Comparison of ENCODE assay signal across 10 mouse cellular contexts in genomic region chr2:160421216-160421911, GRCm38 (mm10). TPM values are rescaled to one million over a fixed set of nuclear protein-coding genes. Genes with fewer than 3 reads are reported as not detected.
DNase-seq lines count a peak whose midpoint lies in the region; ATAC-seq and TF ChIP-seq lines count a peak whose summit lies in the region.
"Had no signal": no experiment of that assay in that cellular context is flagged by ENCODE, and none has a peak within 500 bp of the region (broad histone marks: within the 10 kb centered on the region; RNA-seq: fewer than 3 reads in every experiment).

No protein-coding gene starts in this region.

- no peak overlapping the region for H3K4me3 ChIP-seq in hindbrain, embryonic 11.5 days (ENCODE audit: low read depth, low read length)
- no peak overlapping the region for H3K4me3 ChIP-seq in hindbrain, embryonic 10.5 days
- peak overlapping the region; percentile 21 for H3K4me3 ChIP-seq in ES-Bruce4 (ENCODE audit: low read depth, low read length)
- no peak overlapping the region for H3K4me3 ChIP-seq in embryonic facial prominence, embryonic 12.5 days
- H3K4me3 ChIP-seq in kidney, postnatal 0 days (replicated peaks; ENCODE audit: low read depth, low read length) = no peak overlapping the region
- H3K4me3 ChIP-seq in forebrain, embryonic 10.5 days = no peak overlapping the region
- H3K4me3 ChIP-seq: neural tube, embryonic 12.5 days had no signal

- no peaks in the 10 kb centered on the region for H3K36me3 ChIP-seq in hindbrain, embryonic 11.5 days (ENCODE audit: control insufficient read depth, insufficient read depth, low read length)
- no peaks in the 10 kb centered on the region for H3K36me3 ChIP-seq in hindbrain, embryonic 10.5 days
- no peaks in the 10 kb centered on the region for H3K36me3 ChIP-seq in ES-Bruce4 (ENCODE audit: control insufficient read depth, insufficient read depth, low read length, poor library complexity, severe bottlenecking)
- no peaks in the 10 kb centered on the region for H3K36me3 ChIP-seq in embryonic facial prominence, embryonic 12.5 days
- no peaks in the 10 kb centered on the region for H3K36me3 ChIP-seq in kidney, postnatal 0 days (ENCODE audit: insufficient read depth, low read length)
- H3K36me3 ChIP-seq in forebrain, embryonic 10.5 days (replicated peaks) = no peaks in the 10 kb centered on the region
- H3K36me3 ChIP-seq: neural tube, embryonic 12.5 days had no signal

- ATAC-seq in hindbrain, embryonic 11.5 days (ENCODE audit: low FRiP score) = no peak
- ATAC-seq in embryonic facial prominence, embryonic 12.5 days (ENCODE audit: insufficient number of reproducible peaks, insufficient read depth, low FRiP score, low TSS enrichment) = peak; percentile 22; the same call in 1 of the 2 replicates
- no peak for ATAC-seq in kidney, postnatal 0 days (replicated peaks; ENCODE audit: low FRiP score, low read depth)
- ATAC-seq: Patski had no signal

- H3K27ac ChIP-seq in hindbrain, embryonic 11.5 days (ENCODE audit: low read depth, low read length) = no peak overlapping the region
- H3K27ac ChIP-seq in hindbrain, embryonic 10.5 days = no peak overlapping the region
- no peak overlapping the region for H3K27ac ChIP-seq in ES-Bruce4 (ENCODE audit: insufficient read depth, low read length)
- H3K27ac ChIP-seq in embryonic facial prominence, embryonic 12.5 days = no peak overlapping the region
- no peak overlapping the region for H3K27ac ChIP-seq in kidney, postnatal 0 days
- no peak overlapping the region for H3K27ac ChIP-seq in forebrain, embryonic 10.5 days
- H3K27ac ChIP-seq: neural tube, embryonic 12.5 days had no signal

- WGBS in hindbrain, embryonic 11.5 days = 26% methylated on average over 13 of the region's 13 CpGs
- WGBS in hindbrain, embryonic 10.5 days = 24% methylated on average over 13 of the region's 13 CpGs
- 21% methylated on average over 13 of the region's 13 CpGs for WGBS in embryonic facial prominence, embryonic 12.5 days
- WGBS in kidney, postnatal 0 days = 23% methylated on average over 13 of the region's 13 CpGs
- WGBS in forebrain, embryonic 10.5 days = 32% methylated on average over 13 of the region's 13 CpGs

- H3K9me3 ChIP-seq in hindbrain, embryonic 11.5 days (ENCODE audit: control insufficient read depth, low read length) = no peaks in the 10 kb centered on the region
- H3K9me3 ChIP-seq in hindbrain, embryonic 10.5 days = no peaks in the 10 kb centered on the region
- H3K9me3 ChIP-seq in ES-Bruce4 (replicated peaks; ENCODE audit: control insufficient read depth, insufficient read depth, low read length, poor library complexity, severe bottlenecking) = no peaks in the 10 kb centered on the region
- H3K9me3 ChIP-seq in embryonic facial prominence, embryonic 12.5 days = no peaks in the 10 kb centered on the region
- no peaks in the 10 kb centered on the region for H3K9me3 ChIP-seq in kidney, postnatal 0 days (replicated peaks; ENCODE audit: low read length)
- no peaks in the 10 kb centered on the region for H3K9me3 ChIP-seq in forebrain, embryonic 10.5 days
- H3K9me3 ChIP-seq: neural tube, embryonic 12.5 days had no signal

- H3K4me1 ChIP-seq in hindbrain, embryonic 11.5 days (replicated peaks; ENCODE audit: control insufficient read depth, insufficient read depth, low read length) = peaks cover 5% of the 10 kb centered on the region; the same call in 1 of the 2 replicates
- peaks cover 28% of the 10 kb centered on the region for H3K4me1 ChIP-seq in hindbrain, embryonic 10.5 days (replicated peaks)
- peaks cover 4% of the 10 kb centered on the region for H3K4me1 ChIP-seq in ES-Bruce4 (ENCODE audit: control insufficient read depth, insufficient read depth, low read length)
- H3K4me1 ChIP-seq in embryonic facial prominence, embryonic 12.5 days = peaks cover 7% of the 10 kb centered on the region
- no peaks in the 10 kb centered on the region for H3K4me1 ChIP-seq in kidney, postnatal 0 days (replicated peaks; ENCODE audit: insufficient read depth, low read length)
- H3K4me1 ChIP-seq in forebrain, embryonic 10.5 days = peaks cover 17% of the 10 kb centered on the region

- no peak overlapping the region for H3K9ac ChIP-seq in hindbrain, embryonic 11.5 days (ENCODE audit: low read depth, low read length)
- no peak overlapping the region for H3K9ac ChIP-seq in ES-Bruce4 (ENCODE audit: low read depth, poor library complexity, severe bottlenecking)
- no peak overlapping the region for H3K9ac ChIP-seq in embryonic facial prominence, embryonic 12.5 days
- no peak overlapping the region for H3K9ac ChIP-seq in kidney, postnatal 0 days (ENCODE audit: low read depth, low read length)
- H3K9ac ChIP-seq: neural tube, embryonic 12.5 days had no signal

- no peaks in the 10 kb centered on the region for H3K27me3 ChIP-seq in hindbrain, embryonic 11.5 days (ENCODE audit: control insufficient read depth, insufficient read depth, low read length)
- peaks cover 5% of the 10 kb centered on the region; the same call in 1 of the 2 replicates for H3K27me3 ChIP-seq in hindbrain, embryonic 10.5 days (ENCODE audit: insufficient read depth, poor library complexity, severe bottlenecking)
- no peaks in the 10 kb centered on the region for H3K27me3 ChIP-seq in ES-Bruce4 (ENCODE audit: control insufficient read depth, insufficient read depth, low read length, poor library complexity, severe bottlenecking)
- H3K27me3 ChIP-seq in embryonic facial prominence, embryonic 12.5 days = no peaks in the 10 kb centered on the region
- no peaks in the 10 kb centered on the region for H3K27me3 ChIP-seq in kidney, postnatal 0 days (ENCODE audit: insufficient read depth, low read length)
- no peaks in the 10 kb centered on the region for H3K27me3 ChIP-seq in forebrain, embryonic 10.5 days (ENCODE audit: poor library complexity, severe bottlenecking)
- H3K27me3 ChIP-seq: neural tube, embryonic 12.5 days had no signal

- TF ChIP-seq EP300 in ES-Bruce4 (IDR thresholded peaks at IDR 0.05; ENCODE audit: insufficient read depth, low read depth, low read length) = no peak

- peak; percentile 24 for TF ChIP-seq CTCF in ES-Bruce4 (IDR thresholded peaks at IDR 0.05; ENCODE audit: low read depth, low read length)
- TF ChIP-seq CTCF in kidney, postnatal 0 days (IDR thresholded peaks at IDR 0.05; ENCODE audit: low read depth) = peak; percentile 50

- TF ChIP-seq POLR2A in ES-Bruce4 (IDR thresholded peaks at IDR 0.05; ENCODE audit: insufficient read depth, low read length) = no peak

- DNase-seq in hindbrain, embryonic 11.5 days (ENCODE audit: low spot score) = peak; percentile 18
- no peak for DNase-seq in hindbrain, embryonic 10.5 days (ENCODE audit: low spot score)
- peak; percentile 37 for DNase-seq in kidney, postnatal 0 days (ENCODE audit: low spot score)
- peak; percentile 2 for DNase-seq in retina, adult 2 months (ENCODE audit: low read depth, low spot score)
- DNase-seq in Muller cell, postnatal 12 days (ENCODE audit: inconsistent ontology term) = no peak
- DNase-seq in forebrain, embryonic 10.5 days (ENCODE audit: extremely low spot score, low spot score) = no peak

- no peak overlapping the region for H3K4me2 ChIP-seq in hindbrain, embryonic 11.5 days (replicated peaks; ENCODE audit: low read depth, low read length)
- H3K4me2 ChIP-seq in embryonic facial prominence, embryonic 12.5 days (replicated peaks) = peak overlapping the region; percentile 17
- peak overlapping the region; percentile 31; the same call in 1 of the 2 replicates for H3K4me2 ChIP-seq in kidney, postnatal 0 days (ENCODE audit: low read length)
- H3K4me2 ChIP-seq: neural tube, embryonic 12.5 days had no signal

RNA-seq across cellular contexts. Expression of gene Mafb, which starts 54.5 kb away (rescaled TPM):
- polyA plus RNA-seq in hindbrain, embryonic 11.5 days (2014; fragmentation: Nextera tagmentation; extraction: Ambion mirVana) = 8.9 and 10.4 TPM in 2 replicates
- 14.5 and 16.9 TPM in 2 replicates for polyA plus RNA-seq in hindbrain, embryonic 10.5 days (2016; fragmentation: Nextera tagmentation; extraction: Ambion mirVana)
- 0.24 and 0.46 TPM in 2 replicates for polyA plus RNA-seq in ES-Bruce4 (2011; ENCODE audit: insufficient read depth, insufficient read length, low read depth, missing spikeins)
- 15.4 and 16.7 TPM in 2 replicates for polyA plus RNA-seq in embryonic facial prominence, embryonic 12.5 days (2016; fragmentation: Nextera tagmentation; extraction: Ambion mirVana)
- 31.5 and 31.7 TPM in 2 replicates for polyA plus RNA-seq in kidney, postnatal 0 days (2015; fragmentation: Nextera tagmentation; extraction: Ambion mirVana)
- 2.0 and 2.3 TPM in 2 replicates for polyA plus RNA-seq in forebrain, embryonic 10.5 days (2016; fragmentation: Nextera tagmentation; extraction: Ambion mirVana)

Comparison
In these comparisons a context has a peak if more than half of its experiments do, and no peak if none do; other contexts are left out.
1. DNase-seq: peak in hindbrain, embryonic 11.5 days (single experiment), kidney, postnatal 0 days (single experiment) and retina, adult 2 months (single experiment); none in hindbrain, embryonic 10.5 days (single experiment), Muller cell, postnatal 12 days (single experiment) and forebrain, embryonic 10.5 days (single experiment).